In genomic region chrX:8131393-8131792, GRCm38 (mm10) we compare ENCODE assay signal across 8 mouse cellular contexts. TPM values are rescaled to one million over a fixed set of nuclear protein-coding genes. Genes with fewer than 3 reads are reported as not detected.
A peak's percentile ranks its signal among the peaks of the same experiment; 100 is the strongest.
DNase-seq lines count a peak whose midpoint lies in the region; ATAC-seq and TF ChIP-seq lines count a peak whose summit lies in the region.

No protein-coding gene starts in this region.

- H3K27ac ChIP-seq in heart, adult 2 months = peak overlapping the region; percentile 96; the same call in 1 of the 2 replicates
- peak overlapping the region; percentile 43; the same call in 1 of the 2 replicates for H3K27ac ChIP-seq in CH12.LX (ENCODE audit: insufficient read depth, low read depth)
- no peak overlapping the region for H3K27ac ChIP-seq in forebrain, embryonic 14.5 days (ENCODE audit: low read depth, low read length)
- peak overlapping the region; percentile 59 for H3K27ac ChIP-seq in liver, embryonic 14.5 days

- TF ChIP-seq EP300 in heart, adult 2 months (IDR thresholded peaks at IDR 0.05; ENCODE audit: insufficient read depth, low read depth, low read length) = no peak
- no peak for TF ChIP-seq EP300 in CH12.LX (IDR thresholded peaks at IDR 0.05; ENCODE audit: low read length)
- TF ChIP-seq EP300 in liver, embryonic 14.5 days (IDR thresholded peaks at IDR 0.05; ENCODE audit: low read depth) = no peak

- H3K4me1 ChIP-seq in heart, adult 2 months (ENCODE audit: control insufficient read depth, insufficient read depth, low read length) = no peaks in the 10 kb centered on the region
- H3K4me1 ChIP-seq in CH12.LX (ENCODE audit: control insufficient read depth in 1 of 2, insufficient read depth in 2 of 2) = peaks cover 4 to 11% of the 10 kb centered on the region in 2 experiments
- no peaks in the 10 kb centered on the region for H3K4me1 ChIP-seq in forebrain, embryonic 14.5 days (ENCODE audit: control insufficient read depth, insufficient read depth, low read length)
- H3K4me1 ChIP-seq in liver, embryonic 14.5 days (replicated peaks; ENCODE audit: control insufficient read depth in 2 of 2, insufficient read depth in 2 of 2, low read length in 1 of 2) = peaks cover 2 to 5% of the 10 kb centered on the region in 2 experiments; a peak in 2 of 4 replicates

- no peak for TF ChIP-seq CTCF in heart, adult 2 months (IDR thresholded peaks at IDR 0.05)
- no peak for TF ChIP-seq CTCF in CH12.LX (conservative IDR thresholded peaks at IDR 0.05 in 1 of 2, IDR thresholded peaks at IDR 0.05 in 1 of 2; ENCODE audit: low read depth in 2 of 2, low read length in 2 of 2)
- TF ChIP-seq CTCF in liver, embryonic 14.5 days (IDR thresholded peaks at IDR 0.05; ENCODE audit: low read depth) = no peak

- intact Hi-C loops in heart, adult 2 months (cut with DNase I) = loop anchor here (5.0 kb wide), 1 partner anchor 61 kb away; the partner anchor contains the start of gene Ebp
- intact Hi-C loops in left cerebral cortex, postnatal 25 days (cut with DNase I) = no loop called here

- TF ChIP-seq RAD21 in CH12.LX (IDR thresholded peaks at IDR 0.05; ENCODE audit: low read depth, low read length) = no peak

- H3K4me2 ChIP-seq in CH12.LX (ENCODE audit: insufficient read depth, low read depth, poor library complexity, severe bottlenecking) = peak overlapping the region; percentile 41
- H3K4me2 ChIP-seq in forebrain, embryonic 14.5 days (ENCODE audit: low read length) = peak overlapping the region; percentile 54
- peak overlapping the region; percentile 88 for H3K4me2 ChIP-seq in liver, embryonic 14.5 days (ENCODE audit: low read depth)

- no peak for TF ChIP-seq POLR2A in heart, adult 2 months (IDR thresholded peaks at IDR 0.05; ENCODE audit: insufficient read depth, low read depth, low read length)
- no peak for TF ChIP-seq POLR2A in CH12.LX (IDR thresholded peaks at IDR 0.05; ENCODE audit: low read depth, low read length)

- H3K36me3 ChIP-seq in heart, adult 2 months (ENCODE audit: control insufficient read depth, insufficient read depth, low read length) = no peaks in the 10 kb centered on the region
- peaks cover 30 to 41% of the 10 kb centered on the region in 2 experiments for H3K36me3 ChIP-seq in CH12.LX (replicated peaks in 1 of 2; ENCODE audit: control insufficient read depth in 1 of 2, insufficient read depth in 1 of 2, low read length in 1 of 2)
- peaks cover 15% of the 10 kb centered on the region; the same call in 1 of the 2 replicates for H3K36me3 ChIP-seq in forebrain, embryonic 14.5 days (ENCODE audit: control insufficient read depth, insufficient read depth, low read length)
- no peaks in the 10 kb centered on the region; the same call in 1 of the 2 replicates for H3K36me3 ChIP-seq in liver, embryonic 14.5 days (replicated peaks; ENCODE audit: control insufficient read depth, insufficient read depth, low read depth)

- H3K27me3 ChIP-seq in heart, adult 2 months (ENCODE audit: control insufficient read depth, insufficient read depth, low read length) = no peaks in the 10 kb centered on the region
- no peaks in the 10 kb centered on the region for H3K27me3 ChIP-seq in CH12.LX (replicated peaks)
- H3K27me3 ChIP-seq in forebrain, embryonic 14.5 days (replicated peaks; ENCODE audit: control insufficient read depth, insufficient read depth, low read length) = no peaks in the 10 kb centered on the region
- H3K27me3 ChIP-seq in liver, embryonic 14.5 days (ENCODE audit: control insufficient read depth, insufficient read depth, low read length) = no peaks in the 10 kb centered on the region

- dilution Hi-C loops in CH12.LX (cut with MboI; ENCODE audit: extremely low pct_ligation_motif_present, extremely low pct_unique_long_range_greater_than_20kb, low sequenced_read_pairs) = no loop called here

- H3K9me3 ChIP-seq in CH12.LX (replicated peaks; ENCODE audit: low read length) = no peaks in the 10 kb centered on the region
- no peaks in the 10 kb centered on the region for H3K9me3 ChIP-seq in forebrain, embryonic 14.5 days (replicated peaks; ENCODE audit: control insufficient read depth, low read length)
- H3K9me3 ChIP-seq in liver, embryonic 14.5 days (ENCODE audit: control insufficient read depth, low read length) = no peaks in the 10 kb centered on the region

- peak; percentile 1; the same call in 1 of the 2 replicates for ATAC-seq in forebrain, embryonic 14.5 days
- ATAC-seq in liver, embryonic 14.5 days (ENCODE audit: insufficient read depth) = no peak

- no peak for DNase-seq in heart, adult 2 months
- no peak for DNase-seq in heart, adult 18-20 months
- no peak for DNase-seq in CH12.LX (ENCODE audit: extremely low read depth)
- DNase-seq in forebrain, embryonic 14.5 days (ENCODE audit: low spot score) = no peak
- DNase-seq in liver, embryonic 14.5 days (ENCODE audit: low read depth in 3 of 3, low spot score in 3 of 3) = no peak
- DNase-seq in right cerebral cortex, postnatal 36 days (ENCODE audit: low spot score in 2 of 2) = no peak
- no peak for DNase-seq in left cerebral cortex, postnatal 25 days (ENCODE audit: low spot score in 2 of 2)
- DNase-seq in urinary bladder, postnatal 10 days (ENCODE audit: low spot score) = no peak

- no peaks in the 10 kb centered on the region for H3K79me2 ChIP-seq in heart, adult 2 months (replicated peaks; ENCODE audit: control insufficient read depth, insufficient read depth, low read length)
- H3K79me2 ChIP-seq in CH12.LX (replicated peaks; ENCODE audit: control insufficient read depth, extremely low read depth, insufficient read depth, poor library complexity, severe bottlenecking) = no peaks in the 10 kb centered on the region

- H3K9ac ChIP-seq in heart, adult 2 months (ENCODE audit: low read depth, low read length) = no peak overlapping the region
- peak overlapping the region; percentile 63; the same call in 1 of the 2 replicates for H3K9ac ChIP-seq in CH12.LX (ENCODE audit: insufficient read depth, low read depth)
- no peak overlapping the region for H3K9ac ChIP-seq in forebrain, embryonic 14.5 days (ENCODE audit: low read length)
- H3K9ac ChIP-seq in liver, embryonic 14.5 days (replicated peaks) = 0 out of 2 replicates have a peak overlapping the region, but pooled peaks have one; percentile 13

- in situ Hi-C loops in CH12.LX (cut with MboI; ENCODE audit: low pct_ligation_motif_present, low pct_unique_long_range_greater_than_20kb, low sequenced_read_pairs) = no loop called here

- peak overlapping the region; percentile 67 for H3K4me3 ChIP-seq in heart, adult 2 months
- peak overlapping the region; percentile 11 to 67 (median 50) for H3K4me3 ChIP-seq in CH12.LX (replicated peaks in 1 of 3; ENCODE audit: low read depth in 2 of 3, low read length in 2 of 3, poor library complexity in 1 of 3)
- H3K4me3 ChIP-seq in forebrain, embryonic 14.5 days (ENCODE audit: low read depth, low read length) = peak overlapping the region; percentile 48
- peak overlapping the region; percentile 60 to 83 for H3K4me3 ChIP-seq in liver, embryonic 14.5 days (ENCODE audit: insufficient read depth in 1 of 2, low read depth in 2 of 2, low read length in 2 of 2)

- WGBS in heart, adult 2 months = 88% methylated on average over 17 of the region's 17 CpGs
- 89% methylated on average over 17 of the region's 17 CpGs for WGBS in forebrain, embryonic 14.5 days
- 78% methylated on average over 17 of the region's 17 CpGs for WGBS in liver, embryonic 14.5 days (ENCODE audit: insufficient replicate concordance)

RNA-seq across cellular contexts. Expression of gene Wdr13, which starts 1.3 kb away (rescaled TPM):
- 10 to 100 TPM; 35.1 to 39.6 TPM for total RNA-seq in heart, adult 2 months (2021)
- polyA plus RNA-seq in heart, adult 2 months (2012; rRNA removed) = 56.0 and 60.2 TPM in 2 replicates
- total RNA-seq in heart, adult 18-20 months (2021) = 10 to 100 TPM; 34.0 to 39.1 TPM
- total RNA-seq in CH12.LX (2012; rRNA removed) (9.3 and 11.9 TPM in 2 replicates), CH12.LX (2014; rRNA removed) (7.6 and 9.4 TPM in 2 replicates)
- polyA plus RNA-seq in CH12.LX (2012; ENCODE audit: insufficient read length, low read depth) = 12.7 and 13.0 TPM in 2 replicates
- polyA plus RNA-seq in forebrain, embryonic 14.5 days (2014; fragmentation: Nextera tagmentation; extraction: Ambion mirVana) = 35.2 and 43.2 TPM in 2 replicates
- 14.3 and 14.5 TPM in 2 replicates for polyA plus RNA-seq in liver, embryonic 14.5 days (2012; rRNA removed)
- 3.7 and 4.4 TPM in 2 replicates for polyA plus RNA-seq in liver, embryonic 14.5 days (2014; fragmentation: Nextera tagmentation; extraction: Ambion mirVana)
- 100 to 1,000 TPM; 189 to 222 TPM for total RNA-seq in left cerebral cortex, postnatal 25 days (2021)

RNA-seq across cellular contexts. Expression of gene Rbm3, which starts 14.3 kb away (rescaled TPM):
- 10 to 100 TPM; 38.1 to 78.9 TPM for total RNA-seq in heart, adult 2 months (2021)
- 44.1 and 55.3 TPM in 2 replicates for polyA plus RNA-seq in heart, adult 2 months (2012; rRNA removed)
- total RNA-seq in heart, adult 18-20 months (2021) = 10 to 100 TPM; 49.9 to 88.3 TPM
- total RNA-seq in CH12.LX (2012; rRNA removed) (681 and 877 TPM in 2 replicates), CH12.LX (2014; rRNA removed) (2,152 and 2,409 TPM in 2 replicates)
- polyA plus RNA-seq in CH12.LX (2012; ENCODE audit: insufficient read length, low read depth) = 639 and 778 TPM in 2 replicates
- polyA plus RNA-seq in forebrain, embryonic 14.5 days (2014; fragmentation: Nextera tagmentation; extraction: Ambion mirVana) = 388 and 477 TPM in 2 replicates
- polyA plus RNA-seq in liver, embryonic 14.5 days (2012; rRNA removed) = 135 and 224 TPM in 2 replicates
- polyA plus RNA-seq in liver, embryonic 14.5 days (2014; fragmentation: Nextera tagmentation; extraction: Ambion mirVana) = 317 and 352 TPM in 2 replicates
- 100 to 1,000 TPM in 1 of 2 experiments, 10 to 100 TPM in 1; 97.4 to 123 TPM for total RNA-seq in left cerebral cortex, postnatal 25 days (2021)

RNA-seq across cellular contexts. Expression of gene Was, which starts 41.1 kb away (rescaled TPM):
- total RNA-seq in heart, adult 2 months (2021) = 1 to 10 TPM; 1.7 to 2.6 TPM
- 1.9 and 2.2 TPM in 2 replicates for polyA plus RNA-seq in heart, adult 2 months (2012; rRNA removed)
- 1 to 10 TPM; 1.5 to 3.5 TPM for total RNA-seq in heart, adult 18-20 months (2021)
- total RNA-seq in CH12.LX (2012; rRNA removed) (47.0 and 58.1 TPM in 2 replicates), CH12.LX (2014; rRNA removed) (53.9 and 63.5 TPM in 2 replicates)
- 75.6 and 83.7 TPM in 2 replicates for polyA plus RNA-seq in CH12.LX (2012; ENCODE audit: insufficient read length, low read depth)
- polyA plus RNA-seq in forebrain, embryonic 14.5 days (2014; fragmentation: Nextera tagmentation; extraction: Ambion mirVana) = 0.15 and 0.33 TPM in 2 replicates
- polyA plus RNA-seq in liver, embryonic 14.5 days (2012; rRNA removed) = 8.2 and 10.0 TPM in 2 replicates
- 2.7 and 3.5 TPM in 2 replicates for polyA plus RNA-seq in liver, embryonic 14.5 days (2014; fragmentation: Nextera tagmentation; extraction: Ambion mirVana)
- total RNA-seq in left cerebral cortex, postnatal 25 days (2021) = 1 to 10 TPM; 1.1 to 1.5 TPM

RNA-seq across cellular contexts. Expression of gene Tbc1d25, which starts 44.6 kb away (rescaled TPM):
- 1 to 10 TPM; 3.7 to 4.3 TPM for total RNA-seq in heart, adult 2 months (2021)
- 8.7 and 8.9 TPM in 2 replicates for polyA plus RNA-seq in heart, adult 2 months (2012; rRNA removed)
- 1 to 10 TPM; 4.0 to 4.3 TPM for total RNA-seq in heart, adult 18-20 months (2021)
- 6.0 and 6.3 TPM in 2 replicates for total RNA-seq in CH12.LX (2012; rRNA removed)
- total RNA-seq in CH12.LX (2014; rRNA removed) = 2.3 and 2.4 TPM in 2 replicates
- polyA plus RNA-seq in CH12.LX (2012; ENCODE audit: insufficient read length, low read depth) = 10.2 and 10.4 TPM in 2 replicates
- polyA plus RNA-seq in forebrain, embryonic 14.5 days (2014; fragmentation: Nextera tagmentation; extraction: Ambion mirVana) = 19.7 and 26.5 TPM in 2 replicates
- 5.4 TPM in 2 replicates for polyA plus RNA-seq in liver, embryonic 14.5 days (2012; rRNA removed)
- 4.2 and 4.9 TPM in 2 replicates for polyA plus RNA-seq in liver, embryonic 14.5 days (2014; fragmentation: Nextera tagmentation; extraction: Ambion mirVana)
- 10 to 100 TPM; 15.8 to 16.6 TPM for total RNA-seq in left cerebral cortex, postnatal 25 days (2021)

RNA-seq across cellular contexts. Expression of gene Suv39h1, which starts 56.8 kb away (rescaled TPM):
- 1 to 10 TPM; 3.6 to 3.9 TPM for total RNA-seq in heart, adult 2 months (2021)
- 4.6 and 6.1 TPM in 2 replicates for polyA plus RNA-seq in heart, adult 2 months (2012; rRNA removed)
- total RNA-seq in heart, adult 18-20 months (2021) = 1 to 10 TPM; 4.0 to 4.5 TPM
- total RNA-seq in CH12.LX (2012; rRNA removed) = 40.6 and 46.4 TPM in 2 replicates
- 71.5 and 73.7 TPM in 2 replicates for total RNA-seq in CH12.LX (2014; rRNA removed)
- 48.4 and 51.4 TPM in 2 replicates for polyA plus RNA-seq in CH12.LX (2012; ENCODE audit: insufficient read length, low read depth)
- polyA plus RNA-seq in forebrain, embryonic 14.5 days (2014; fragmentation: Nextera tagmentation; extraction: Ambion mirVana) = 42.8 and 47.7 TPM in 2 replicates
- polyA plus RNA-seq in liver, embryonic 14.5 days (2012; rRNA removed) = 24.6 and 31.3 TPM in 2 replicates
- 28.4 and 34.8 TPM in 2 replicates for polyA plus RNA-seq in liver, embryonic 14.5 days (2014; fragmentation: Nextera tagmentation; extraction: Ambion mirVana)
- total RNA-seq in left cerebral cortex, postnatal 25 days (2021) = 10 to 100 TPM; 22.3 to 26.5 TPM

Comparison
In these comparisons a context has a peak if more than half of its experiments do, and no peak if none do; other contexts are left out.
1. H3K9ac ChIP-seq: peak in CH12.LX (single experiment) and liver, embryonic 14.5 days (single experiment); none in heart, adult 2 months (single experiment) and forebrain, embryonic 14.5 days (single experiment).
2. RNA of gene Wdr13, which starts 1.3 kb away (total RNA-seq): 189 to 222 TPM in left cerebral cortex, postnatal 25 days; 35.1 to 39.6 TPM in heart, adult 2 months, 34.0 to 39.1 TPM in heart, adult 18-20 months and 7.6 to 11.9 TPM in CH12.LX; every median in the first group is over 4 times any median in the second.
3. RNA of gene Rbm3, which starts 14.3 kb away (total RNA-seq): 681 to 2,409 TPM in CH12.LX; 97.4 to 123 TPM in left cerebral cortex, postnatal 25 days, 49.9 to 88.3 TPM in heart, adult 18-20 months and 38.1 to 78.9 TPM in heart, adult 2 months; every median in the first group is over 4 times any median in the second.
4. RNA of gene Was, which starts 41.1 kb away (total RNA-seq): 47.0 to 63.5 TPM in CH12.LX; 1.5 to 3.5 TPM in heart, adult 18-20 months, 1.7 to 2.6 TPM in heart, adult 2 months and 1.1 to 1.5 TPM in left cerebral cortex, postnatal 25 days; every median in the first group is over 10 times any median in the second.
5. Peak in every context shown above with its lines, with median percentiles within 50 percentile points of each other: H3K4me3 ChIP-seq and H3K4me2 ChIP-seq.